Mouse (Mus musculus) ES-E14 (cell line): ENCODE measurements at regions not wholly inside any gene's neighbourhood (a gene's known extent, or its start where the extent isn't known, plus 50 kb on each side); places are given as distances from the start of the nearest gene placed in this dataset.

Experiments
- DNase-seq: peaks from one replicate; pipeline ENCODE4 v3.0.0-alpha.2; 2013; ENCODE audit warnings: low read depth, low spot score
- H3K27ac ChIP-seq: 2 replicates; pipeline ENCODE4 v1.5.1; 2012; ENCODE audit warnings: low read depth, mild to moderate bottlenecking, low read length, moderate library complexity, mixed read lengths; ENCODE audit not compliant: poor library complexity, insufficient read depth, severe bottlenecking
- H3K36me3 ChIP-seq: 2 replicates; pipeline ENCODE4 v1.6.1; 2012; ENCODE audit warnings: mild to moderate bottlenecking, low read length, moderate library complexity, mixed read lengths; ENCODE audit not compliant: control insufficient read depth, poor library complexity, insufficient read depth, severe bottlenecking
- H3K4me1 ChIP-seq, 2 experiments: fragments of 150-350 bp in 1 of 2; sonication (generic) in 1 of 2; 2 replicates each; pipeline ENCODE4 v1.6.1; 2012; ENCODE audit warnings: low read length in 2 of 2, mild to moderate bottlenecking in 1 of 2, mixed read lengths in 1 of 2; ENCODE audit not compliant: control insufficient read depth in 2 of 2, insufficient read depth in 2 of 2, poor library complexity in 1 of 2
- H3K4me3 ChIP-seq, 2 experiments: fragments of 150-350 bp in 1 of 2; sonication (generic) in 1 of 2; 2 replicates each; pipeline ENCODE4 v1.5.1; 2012; ENCODE audit warnings: low read length in 2 of 2, low read depth in 1 of 2, mild to moderate bottlenecking in 1 of 2, mixed read lengths in 1 of 2; ENCODE audit not compliant: insufficient read depth in 1 of 2, poor library complexity in 1 of 2, severe bottlenecking in 1 of 2
- H3K9ac ChIP-seq: 2 replicates; pipeline ENCODE4 v1.6.1; 2012; ENCODE audit warnings: low read depth, mild to moderate bottlenecking, low read length, mixed read lengths; ENCODE audit not compliant: poor library complexity, insufficient read depth, severe bottlenecking
- H3K9me3 ChIP-seq: fragments of 150-350 bp; sonication (generic); 2 replicates; pipeline ENCODE4 v1.6.1; 2012; ENCODE audit warnings: low read depth, mild to moderate bottlenecking, low read length; ENCODE audit not compliant: control insufficient read depth, insufficient read depth
- CHD2 ChIP-seq: IDR thresholded peaks from 2 replicates; pipeline ENCODE4 v1.6.1; 2014; ENCODE audit warnings: mild to moderate bottlenecking, low read depth, low read length, inconsistent platforms
- HCFC1 ChIP-seq: IDR thresholded peaks from 2 replicates; pipeline ENCODE4 v1.6.1; 2012; ENCODE audit warnings: low read length, inconsistent platforms, borderline replicate concordance; ENCODE audit not compliant: insufficient read depth
- MAFK ChIP-seq: IDR thresholded peaks from 2 replicates; pipeline ENCODE4 v1.6.1; 2014; ENCODE audit warnings: mild to moderate bottlenecking, low read depth, low read length, inconsistent platforms; ENCODE audit not compliant: insufficient read depth
- ZC3H11A ChIP-seq: IDR thresholded peaks from 2 replicates; pipeline ENCODE4 v1.6.1; 2012; ENCODE audit warnings: low read depth, mild to moderate bottlenecking, inconsistent platforms, low read length, borderline replicate concordance
- ZNF384 ChIP-seq: IDR thresholded peaks from 2 replicates; pipeline ENCODE4 v1.6.1; 2012; ENCODE audit warnings: low read depth, low read length, inconsistent platforms
- in situ Hi-C, 2 experiments: fragments of 600-800 bp; cut with MboI; formaldehyde crosslinking; loops; one replicate each; pipeline ENCODE4 v1.15.1; 2025; ENCODE audit warnings: low sequenced_read_pairs in 2 of 2, inconsistent platforms in 1 of 2; ENCODE audit not compliant: unreplicated experiment in 2 of 2

GRCm38 (mm10) chr16:55571106-55571505 lies 267.6 kb downstream of the Nfkbiz start:
- in situ Hi-C loops: no loop called here
- TF ChIP-seq MAFK (no peak), ZC3H11A (no peak)
- no peaks in the 10 kb centered on the region for H3K4me1 ChIP-seq
- H3K9ac ChIP-seq: no peak overlapping the region
- H3K36me3 ChIP-seq: no peaks in the 10 kb centered on the region
- H3K27ac ChIP-seq: no peak overlapping the region
- H3K4me3 ChIP-seq: no peak overlapping the region
- H3K9me3 ChIP-seq: no peaks in the 10 kb centered on the region
- no peak for DNase-seq

- H3K27ac ChIP-seq: no peak overlapping the region
- H3K4me1 ChIP-seq: no peaks in the 10 kb centered on the region
- H3K9me3 ChIP-seq: no peaks in the 10 kb centered on the region
- no peak overlapping the region for H3K4me3 ChIP-seq
- no peak overlapping the region for H3K9ac ChIP-seq
- no peak for DNase-seq
- H3K36me3 ChIP-seq: no peaks in the 10 kb centered on the region
- in situ Hi-C loops: no loop called here
- TF ChIP-seq ZC3H11A: no peak
- TF ChIP-seq MAFK: no peak
Measured at GRCm38 (mm10) chr16:55570097-55570496, 268.6 kb downstream of the Nfkbiz start.

- Histone ChIP-seq H3K9ac (no peak overlapping the region), H3K27ac (no peak overlapping the region), H3K9me3 (no peaks in the 10 kb centered on the region), H3K4me3 (no peak overlapping the region), H3K4me1 (no peaks in the 10 kb centered on the region), H3K36me3 (no peaks in the 10 kb centered on the region)
- in situ Hi-C loops: no loop called here
- DNase-seq: no peak
- no peak for TF ChIP-seq MAFK
- no peak for TF ChIP-seq ZNF384
- TF ChIP-seq HCFC1: no peak
- TF ChIP-seq CHD2: no peak
Measured at GRCm38 (mm10) chr16:55555821-55556535, 258.2 kb upstream of the Zpld1 start.

- Histone ChIP-seq H3K27ac (no peak overlapping the region), H3K4me3 (no peak overlapping the region), H3K36me3 (no peaks in the 10 kb centered on the region), H3K9me3 (no peaks in the 10 kb centered on the region), H3K9ac (no peak overlapping the region), H3K4me1 (no peaks in the 10 kb centered on the region)
- DNase-seq: no peak
- in situ Hi-C loops: no loop called here
- TF ChIP-seq HCFC1 (no peak), MAFK (no peak), CHD2 (no peak), ZNF384 (no peak), ZC3H11A (no peak)
Measured at GRCm38 (mm10) chr16:55555224-55555623, 257.4 kb upstream of the Zpld1 start.

- no peak overlapping the region for H3K9ac ChIP-seq
- in situ Hi-C loops: no loop called here
- no peak overlapping the region for H3K27ac ChIP-seq
- H3K9me3 ChIP-seq: no peaks in the 10 kb centered on the region
- no peaks in the 10 kb centered on the region for H3K4me1 ChIP-seq
- no peak overlapping the region for H3K4me3 ChIP-seq
- TF ChIP-seq MAFK (no peak), HCFC1 (no peak), ZNF384 (no peak), ZC3H11A (no peak), CHD2 (no peak)
- H3K36me3 ChIP-seq: no peaks in the 10 kb centered on the region
- DNase-seq: no peak
Measured at GRCm38 (mm10) chr16:55553896-55554295, 256.1 kb upstream of the Zpld1 start.
